Mouse (Mus musculus) R1 (cell line): ENCODE measurements around the gene Slc25a45.
A peak's percentile ranks its signal among the peaks of the same experiment; 100 is the strongest.
"Not testable (repeated sequence)": the region's sequence is repeated elsewhere in the genome, so short reads cannot be mapped to it uniquely, and the experiment has no call there.

Experiments used
- DNase-seq: peaks from one replicate; pipeline ENCODE4 v3.0.0-alpha.2; 2018; ENCODE audit warnings: low read depth, low spot score

The Slc25a45 gene

GRCm38 (mm10) chr19:5851481-5851971 is 26.1 kb upstream of the Slc25a45 start:
- DNase-seq = no peak

DNA sequence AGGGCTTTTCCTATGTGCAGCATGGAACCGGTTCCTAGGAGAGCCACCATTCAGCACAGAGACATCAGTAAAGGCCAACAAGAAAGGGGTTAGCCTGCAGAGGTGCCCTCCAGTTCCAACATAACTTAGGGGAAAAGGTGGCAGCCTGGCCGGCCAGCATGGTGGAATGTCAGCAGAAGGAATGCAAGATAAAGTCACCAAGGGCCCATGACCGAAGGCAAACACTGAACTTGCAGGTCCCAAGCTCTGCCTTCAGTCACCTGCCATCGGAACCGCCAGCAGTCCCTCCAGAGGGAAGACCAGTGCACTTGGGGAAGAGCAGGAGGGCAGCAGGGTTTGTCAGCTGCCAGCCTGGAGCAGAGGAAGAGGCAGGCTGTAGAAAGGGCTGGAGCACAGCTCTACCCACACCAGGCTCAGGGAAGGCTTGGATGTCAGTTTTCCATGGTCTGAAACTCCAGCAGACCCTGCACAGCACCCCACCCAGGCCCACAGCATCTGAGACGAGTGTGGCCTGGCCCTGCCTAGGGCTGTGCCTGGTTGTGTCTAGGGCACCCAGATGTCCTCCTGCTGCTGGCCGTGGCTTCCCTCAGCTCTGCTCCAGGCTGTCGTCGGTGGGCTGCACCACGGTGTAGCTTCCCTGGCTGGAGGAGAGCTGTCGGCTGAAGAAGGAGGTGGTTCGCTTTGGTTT is 25.4 kb upstream of the Slc25a45 start:
- no peak for DNase-seq

- DNase-seq = no peak
Observed at GRCm38 (mm10) chr19:5856604-5857003, 21.0 kb upstream of the Slc25a45 start.

- peak; percentile 64 for DNase-seq
Observed at GRCm38 (mm10) chr19:5862335-5863085, 15.1 kb upstream of the Slc25a45 start.

DNA sequence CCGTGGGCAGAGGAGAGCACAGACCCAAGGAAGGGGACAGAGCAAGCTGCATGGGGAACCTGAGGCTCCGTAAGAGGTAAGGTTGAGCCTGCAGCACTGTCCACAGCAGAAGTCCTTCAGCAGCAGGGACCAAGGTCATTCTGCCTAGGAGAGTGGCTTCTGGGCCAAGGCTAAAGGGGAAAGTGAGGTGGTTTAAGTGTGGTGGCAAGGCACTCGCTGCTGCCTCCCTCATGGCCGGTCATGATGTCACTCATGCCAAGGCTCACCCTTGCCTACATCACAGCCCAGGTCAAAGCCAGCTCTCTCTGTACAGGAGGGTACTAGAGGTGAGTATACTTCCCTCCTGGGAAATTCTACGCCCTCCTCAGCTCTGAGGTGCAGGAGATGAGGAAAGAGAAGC is 13.8 kb upstream of the Slc25a45 start:
- DNase-seq = no peak

DNA sequence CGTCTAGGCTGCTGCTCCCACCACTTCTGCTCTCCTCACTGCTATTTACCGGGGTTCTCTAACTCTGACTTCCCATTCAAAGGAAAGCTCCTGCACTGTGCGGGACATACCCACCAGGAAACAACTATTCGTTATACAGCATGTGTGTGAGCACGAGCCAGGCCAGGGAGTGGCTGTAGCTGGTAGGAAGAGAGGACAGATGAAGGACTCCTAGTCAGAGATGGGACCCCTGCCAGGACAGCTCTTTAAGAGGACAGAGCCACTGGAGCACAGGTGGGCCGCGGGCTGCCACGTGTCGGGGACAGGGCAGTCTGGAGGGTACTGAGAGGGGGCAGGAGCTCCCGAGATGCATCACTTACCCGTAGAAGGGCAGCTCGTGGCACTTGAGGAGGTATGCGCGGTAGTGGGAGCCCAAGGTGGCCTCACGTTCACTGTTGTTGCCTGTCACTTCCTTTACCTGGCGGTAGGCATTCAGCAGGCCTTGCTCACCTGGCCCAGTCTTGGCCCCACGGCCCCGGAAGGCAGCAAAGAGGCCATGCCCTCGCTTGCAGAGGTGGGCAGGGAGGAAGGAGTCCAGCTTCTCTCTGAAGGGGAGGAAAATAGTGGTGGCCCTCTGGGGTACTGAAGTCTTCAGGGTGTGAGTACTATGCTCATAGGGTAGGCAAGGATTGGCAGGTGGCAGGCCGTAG is 12.8 kb upstream of the Slc25a45 start:
- no peak for DNase-seq

DNA sequence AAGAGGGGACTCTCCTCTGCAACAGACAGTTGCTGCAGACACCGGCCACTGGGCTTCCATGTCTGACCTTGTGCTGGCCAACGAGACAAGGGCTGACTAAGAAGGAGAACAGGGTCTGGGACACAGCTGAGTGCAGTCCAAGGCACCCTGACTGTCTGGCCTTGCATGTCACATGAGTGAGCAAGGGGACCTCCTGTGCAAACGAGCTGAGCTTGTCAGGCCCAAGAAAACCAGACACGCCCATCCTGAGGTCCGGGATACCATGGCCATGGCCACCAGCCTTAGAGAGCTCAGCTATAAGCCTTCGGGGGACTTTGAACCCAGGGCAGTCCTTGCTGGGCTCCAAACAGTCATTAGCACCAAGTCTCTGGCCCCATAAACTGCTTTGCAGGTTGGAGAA is 9.5 kb upstream of the Slc25a45 start:
- no peak for DNase-seq

DNA sequence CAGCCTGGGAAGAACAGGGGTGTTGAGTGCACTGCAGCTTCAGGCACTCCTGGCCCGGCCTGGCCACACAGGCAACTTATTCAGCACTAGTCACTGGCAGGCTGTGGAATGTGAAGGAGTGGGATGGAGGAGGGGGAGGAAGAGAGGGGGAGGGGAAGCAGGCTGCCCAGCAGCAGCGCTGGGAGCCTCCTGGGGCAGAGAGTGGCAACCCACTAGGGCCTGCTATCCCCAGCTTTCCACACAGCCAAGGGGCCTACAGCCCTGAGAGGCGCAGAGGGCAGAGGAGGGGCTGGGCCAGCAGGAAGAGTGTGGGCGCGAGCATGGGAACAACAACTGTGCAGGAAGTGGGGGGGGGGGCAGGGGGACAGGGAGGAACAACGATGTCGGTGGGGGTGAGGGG is 6.3 kb upstream of the Slc25a45 start:
- peak; percentile 77 for DNase-seq

- no peak for DNase-seq
Observed at GRCm38 (mm10) chr19:5871683-5872082, 5.9 kb upstream of the Slc25a45 start.

DNA sequence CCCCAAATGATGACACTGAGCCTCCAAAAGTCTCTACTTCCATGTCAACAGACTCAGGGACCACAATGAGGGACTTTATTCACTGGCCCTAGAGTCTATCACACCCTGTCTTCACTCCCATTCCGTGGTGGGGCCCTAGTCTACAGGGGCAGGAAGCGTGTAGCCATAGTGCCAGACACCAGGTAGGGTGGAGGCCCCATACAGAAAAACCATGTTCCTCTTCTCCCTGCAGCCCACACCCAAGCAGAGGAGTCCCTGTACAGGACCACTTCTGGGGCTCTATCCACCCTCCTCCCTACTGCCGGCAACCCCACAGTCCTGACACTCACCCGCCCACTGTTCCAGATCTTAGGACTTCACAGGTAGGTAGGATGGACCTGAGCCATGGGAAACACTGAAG is 5.1 kb upstream of the Slc25a45 start:
- DNase-seq = no peak

- DNase-seq = no peak
Observed at GRCm38 (mm10) chr19:5872931-5873556, 4.6 kb upstream of the Slc25a45 start.

DNA sequence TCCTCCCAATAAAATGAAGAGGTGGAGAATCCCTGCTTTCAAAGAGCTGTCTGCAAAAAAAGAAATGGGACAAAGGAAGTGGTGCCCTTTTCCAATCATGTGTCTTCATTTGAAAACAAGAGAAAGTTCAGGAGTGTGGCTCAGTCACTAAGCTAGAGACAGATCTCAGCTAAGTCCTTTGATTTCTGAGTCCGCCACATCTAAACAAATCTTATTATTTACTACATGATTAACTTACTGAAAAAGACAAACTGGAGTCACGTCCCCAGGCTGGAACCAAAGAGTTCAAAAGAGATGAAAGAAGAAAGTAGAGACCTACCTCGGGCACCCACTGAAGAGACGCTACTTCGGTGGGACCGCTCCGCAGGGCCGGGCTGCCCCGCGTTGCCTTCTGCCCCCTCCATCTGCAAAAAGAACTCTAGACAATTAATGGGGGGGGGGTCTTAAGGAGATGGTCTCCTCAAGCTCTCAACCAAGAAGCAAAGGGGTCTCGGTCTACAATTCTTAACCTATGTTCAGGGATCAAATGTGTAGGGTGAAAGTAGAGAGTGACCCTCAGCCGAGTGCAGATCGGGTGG is 3.1 kb upstream of the Slc25a45 start:
- no peak for DNase-seq

GRCm38 (mm10) chr19:5874969-5875480 is 2.6 kb upstream of the Slc25a45 start, which contains the start of gene Frmd8:
Gene Frmd8 (minus strand): TSS chr19:5875274.
- peak; percentile 98 for DNase-seq

- no peak for DNase-seq
Observed at GRCm38 (mm10) chr19:5878362-5878722, 734 bp downstream of the Slc25a45 start.

DNA sequence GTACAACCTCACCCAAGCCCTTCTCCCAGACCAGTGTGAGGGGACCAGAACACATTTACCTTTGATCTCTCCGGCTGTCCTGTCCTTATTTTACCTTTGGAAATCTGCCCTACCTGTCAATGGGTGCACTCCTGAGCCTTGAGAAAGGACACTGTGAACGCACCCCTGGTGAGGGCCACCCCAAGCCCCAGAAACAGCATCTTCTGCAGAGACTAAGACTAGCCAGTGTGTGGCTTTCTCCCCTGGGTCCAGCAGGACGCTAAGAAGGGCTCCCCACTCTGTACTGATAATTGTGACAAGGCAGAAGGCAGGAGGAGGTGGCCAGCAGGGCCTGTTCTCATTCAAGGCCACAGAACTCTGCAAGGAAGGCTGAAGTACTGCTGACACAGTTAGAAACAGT is 1.3 kb downstream of the Slc25a45 start:
- no peak for DNase-seq

DNA sequence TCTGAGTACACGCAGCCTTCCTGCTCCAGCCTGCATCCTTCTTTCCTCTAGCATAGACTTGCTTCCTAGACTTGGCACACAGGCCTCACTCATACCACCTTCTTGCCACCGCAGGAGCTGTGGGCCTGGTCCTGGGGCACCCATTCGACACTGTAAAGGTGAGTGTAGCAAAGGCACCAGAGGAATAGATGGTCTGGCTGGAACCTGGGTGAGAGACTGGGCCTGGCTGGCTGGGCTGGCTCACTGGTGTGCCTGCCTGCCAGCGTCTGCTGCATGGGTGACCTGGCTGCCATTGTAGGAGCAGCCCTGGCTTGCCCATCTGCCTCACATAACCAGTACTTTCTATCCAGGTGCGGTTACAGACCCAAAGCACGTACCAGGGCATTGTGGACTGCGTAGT is 2.1 kb downstream of the Slc25a45 start:
- no peak for DNase-seq

DNA sequence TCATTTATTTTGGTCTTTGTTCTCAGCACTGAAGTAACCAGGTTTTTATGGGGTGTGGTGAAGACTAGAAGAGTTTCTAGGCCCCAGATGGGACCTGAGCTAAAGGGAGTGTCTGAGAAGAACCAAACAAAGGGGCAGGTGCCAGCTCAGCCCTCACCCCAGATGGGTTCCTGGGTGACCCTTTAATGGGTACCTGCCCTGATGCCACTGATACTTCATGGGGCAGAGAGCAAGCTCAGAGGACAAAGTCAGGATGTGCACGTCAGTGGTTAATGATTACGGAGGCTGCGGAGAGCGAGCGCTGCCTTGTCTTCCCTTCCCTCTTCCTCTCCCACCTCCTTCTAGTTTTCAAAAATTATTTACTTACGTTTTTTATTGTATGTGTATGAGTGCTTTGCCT is 3.5 kb downstream of the Slc25a45 start:
- DNase-seq = no peak

DNA sequence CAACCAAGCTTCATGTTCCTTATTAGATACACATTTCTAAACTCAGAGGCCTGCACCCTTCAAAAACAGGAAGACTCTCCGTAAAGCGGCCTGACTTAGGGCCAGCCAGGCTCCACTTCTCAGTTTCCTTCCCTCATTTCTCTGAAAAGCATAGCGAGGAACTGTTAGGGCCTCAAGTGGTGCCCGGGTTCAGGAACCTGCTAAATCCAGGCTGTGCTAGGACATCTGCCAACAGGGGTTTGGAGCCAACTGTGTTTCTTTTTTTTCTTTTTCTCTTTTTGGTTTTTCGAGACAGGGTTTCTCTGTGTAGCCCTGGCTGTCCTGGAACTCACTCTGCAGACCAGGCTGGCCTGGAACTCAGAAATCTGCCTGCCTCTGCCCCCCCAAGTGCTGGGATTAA is 4.5 kb downstream of the Slc25a45 start:
- DNase-seq = not testable (repeated sequence)

- no peak for DNase-seq
Observed at GRCm38 (mm10) chr19:5883935-5884334, 6.3 kb downstream of the Slc25a45 start.

- peak; percentile 56 for DNase-seq
Observed at GRCm38 (mm10) chr19:5885838-5886237, 8.2 kb downstream of the Slc25a45 start.

DNA sequence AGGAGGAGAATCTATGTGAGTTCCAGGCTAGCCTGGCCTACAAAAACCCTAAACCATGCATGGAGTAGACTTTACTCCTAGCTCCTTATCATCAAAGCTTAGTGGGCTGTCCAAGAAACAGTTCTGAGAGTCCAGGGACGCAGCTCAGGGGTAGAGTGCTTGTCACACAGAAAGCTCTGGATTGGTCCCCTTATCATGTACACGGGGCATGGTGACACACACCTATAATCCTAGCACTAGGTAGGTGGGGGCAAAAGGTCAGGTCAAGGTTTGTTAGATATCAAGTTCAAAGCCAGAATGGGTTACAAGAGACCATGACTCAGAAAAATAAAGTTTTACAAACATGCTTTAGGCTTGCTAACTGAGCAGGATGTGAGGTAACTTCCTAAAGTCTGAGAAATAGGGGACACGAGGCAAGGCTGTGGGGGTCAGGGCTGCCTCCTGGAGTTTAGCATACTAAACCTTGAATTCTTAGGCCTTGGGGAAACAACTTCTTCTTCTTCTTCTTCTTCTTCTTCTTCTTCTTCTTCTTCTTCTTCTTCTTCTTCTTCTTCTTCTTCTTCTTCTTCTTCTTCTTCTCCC is 9.7 kb downstream of the Slc25a45 start:
- DNase-seq = no peak
